Mouse (Mus musculus) lung, postnatal 10 days (tissue): ENCODE data around the gene Ctbs.
A peak's percentile ranks its signal among the peaks of the same experiment; 100 is the strongest.
"Not testable (repeated sequence)": the region's sequence is repeated elsewhere in the genome, so short reads cannot be mapped to it uniquely, and the experiment has no call there.

ENCODE experiments used
- DNase-seq: peaks from one replicate; pipeline ENCODE4 v3.0.0; 2021

The Ctbs gene

DNA sequence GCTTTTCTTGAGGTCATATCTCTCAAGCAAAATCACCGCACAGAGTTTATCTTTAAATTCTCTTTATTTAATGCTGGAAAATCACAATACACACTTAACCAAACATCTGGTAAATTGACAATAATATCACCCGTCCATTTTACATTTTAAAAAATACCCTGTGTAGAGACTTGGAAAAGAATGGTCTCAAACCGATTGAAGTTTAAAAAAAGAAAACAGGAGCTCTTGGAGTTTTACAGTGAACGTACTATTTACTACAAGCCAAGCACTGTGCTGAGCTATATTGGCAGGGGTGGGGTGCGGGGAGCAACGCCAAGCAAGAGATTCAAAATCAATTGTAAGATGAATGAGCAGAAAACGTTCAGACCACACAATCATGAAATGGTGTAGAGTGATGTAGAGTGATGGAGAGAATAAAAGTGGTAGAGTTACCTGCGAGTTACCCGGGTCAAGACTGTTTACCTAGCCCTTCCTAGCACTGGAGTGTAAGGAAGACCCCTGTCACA lies at the start of gene Ctbs:
TSS of gene Ctbs (plus strand) at position 51 of the 506 bp plus-strand sequence.
- no peak for DNase-seq

DNA sequence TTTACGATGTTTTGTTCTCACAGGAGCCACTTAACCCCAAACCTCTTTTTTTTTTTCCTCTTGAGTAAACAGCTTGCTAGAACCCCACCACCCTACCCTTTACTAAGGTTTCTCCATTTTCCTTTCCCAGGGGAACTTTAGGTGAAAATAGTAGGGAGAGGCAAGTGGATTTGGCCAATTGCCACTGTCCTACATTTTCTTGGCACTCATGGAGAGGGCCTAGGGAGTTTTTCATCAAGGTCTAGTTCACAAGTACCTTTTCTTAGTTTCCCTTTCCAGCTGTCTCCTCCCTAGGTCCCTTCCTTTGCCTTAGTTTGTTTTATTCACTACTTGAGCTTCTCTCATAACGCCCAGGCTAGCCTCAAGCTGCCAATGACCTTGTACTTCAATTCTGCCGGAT lies 45.8 kb upstream of the Ctbs start:
- no peak for DNase-seq

DNA sequence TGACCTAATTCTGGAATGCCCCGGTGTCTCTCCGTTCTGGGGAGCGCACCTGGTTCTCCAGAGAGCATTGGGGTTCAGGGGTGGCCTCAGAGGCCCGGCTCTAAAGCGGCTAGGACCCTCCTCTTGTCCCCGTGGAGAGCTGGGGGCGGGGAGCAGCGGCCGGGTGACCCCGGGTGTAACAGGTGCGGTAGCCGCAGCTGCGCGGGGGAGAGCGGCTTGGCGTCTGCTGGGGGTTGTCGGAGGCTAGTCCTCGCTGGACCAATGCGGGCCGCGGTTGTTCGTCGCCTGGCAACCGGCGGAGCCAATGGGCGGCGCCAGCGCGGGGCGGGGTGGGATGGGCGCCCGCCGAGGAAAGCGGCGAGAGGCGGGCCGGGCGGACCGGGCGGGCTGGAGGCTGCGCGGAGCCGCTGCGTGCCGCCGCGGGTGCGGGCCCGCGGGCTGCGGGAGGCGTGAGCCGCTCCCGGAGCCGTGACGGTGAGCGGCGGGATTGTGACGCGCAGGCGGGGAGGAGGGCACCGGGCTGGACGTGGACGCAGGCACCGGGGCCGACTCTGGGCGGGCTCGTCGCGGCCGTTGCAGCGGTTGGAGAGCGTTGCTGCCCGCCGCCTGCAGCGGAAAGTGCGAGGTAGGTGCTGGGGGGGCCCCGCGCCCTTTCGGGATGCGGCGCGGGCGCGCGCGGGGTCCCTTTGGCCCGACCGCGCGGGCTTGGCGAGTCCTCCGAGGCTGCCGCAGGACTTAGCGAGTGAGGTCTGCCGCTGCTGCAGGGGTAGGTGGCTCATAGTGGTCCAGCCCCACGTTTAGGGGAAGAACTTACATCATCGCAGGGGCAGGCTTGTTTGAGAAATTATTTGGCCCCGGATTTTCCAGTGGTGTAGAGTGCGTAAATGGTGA lies 45.0 kb upstream of the Ctbs start, which contains the start of gene Ssx2ip:
TSS of gene Ssx2ip (plus strand) at position 332 of the 891 bp plus-strand sequence.
- DNase-seq = peak; percentile 96

DNA sequence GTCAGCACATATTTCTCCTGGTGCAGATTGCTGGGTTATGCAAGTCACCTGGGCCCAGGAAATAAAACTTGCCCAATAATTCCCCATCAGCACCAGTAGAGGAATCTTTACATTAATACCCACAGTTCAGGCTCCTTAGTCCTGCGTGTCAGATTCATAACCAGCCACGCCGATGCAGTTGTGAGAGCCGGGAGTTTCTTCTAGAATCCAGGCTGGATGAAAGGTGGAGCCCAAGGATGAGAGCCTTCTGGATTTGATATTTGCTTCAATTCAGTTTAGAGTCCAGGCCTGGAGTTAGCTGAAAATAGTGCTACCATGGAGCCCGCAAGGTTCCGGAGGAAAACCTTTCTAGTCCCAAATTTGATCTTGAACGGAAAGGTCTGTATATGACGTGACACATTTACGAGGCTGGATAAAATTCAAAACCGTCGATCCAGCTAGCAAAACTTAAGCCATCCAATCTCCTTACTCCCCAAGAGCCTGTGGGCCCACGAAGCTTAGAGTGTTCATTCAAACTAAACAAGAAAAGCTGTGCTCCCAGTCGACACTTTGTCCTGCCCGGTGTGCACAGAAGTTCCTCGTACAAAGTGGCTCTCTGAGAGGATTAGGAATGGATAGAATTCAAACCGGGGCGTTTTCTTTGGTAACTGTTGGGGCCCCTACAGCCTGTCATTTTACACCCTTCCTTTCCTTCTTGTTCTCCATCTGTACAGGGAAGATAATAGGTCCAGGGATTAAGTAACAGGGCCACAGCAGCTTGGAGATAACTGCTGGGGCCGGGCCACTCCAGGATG lies 44.2 kb upstream of the Ctbs start:
- no peak for DNase-seq

DNA sequence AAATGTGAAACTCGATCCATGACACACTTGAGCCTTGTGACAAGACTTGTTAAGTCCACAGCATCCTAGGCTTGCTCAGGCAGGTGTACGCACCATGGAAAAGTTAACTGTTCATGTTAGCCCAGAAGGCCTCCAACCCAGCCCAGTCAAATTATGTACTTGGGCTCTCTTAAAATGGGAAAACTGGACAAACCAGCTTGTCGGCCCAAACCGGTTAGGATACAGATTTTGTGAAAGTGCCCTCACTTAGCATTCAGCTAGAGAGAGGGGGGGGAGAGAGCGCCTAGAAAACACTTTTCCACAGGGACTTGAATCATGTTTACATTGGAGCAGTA lies 43.6 kb upstream of the Ctbs start:
- DNase-seq = peak; percentile 61

DNA sequence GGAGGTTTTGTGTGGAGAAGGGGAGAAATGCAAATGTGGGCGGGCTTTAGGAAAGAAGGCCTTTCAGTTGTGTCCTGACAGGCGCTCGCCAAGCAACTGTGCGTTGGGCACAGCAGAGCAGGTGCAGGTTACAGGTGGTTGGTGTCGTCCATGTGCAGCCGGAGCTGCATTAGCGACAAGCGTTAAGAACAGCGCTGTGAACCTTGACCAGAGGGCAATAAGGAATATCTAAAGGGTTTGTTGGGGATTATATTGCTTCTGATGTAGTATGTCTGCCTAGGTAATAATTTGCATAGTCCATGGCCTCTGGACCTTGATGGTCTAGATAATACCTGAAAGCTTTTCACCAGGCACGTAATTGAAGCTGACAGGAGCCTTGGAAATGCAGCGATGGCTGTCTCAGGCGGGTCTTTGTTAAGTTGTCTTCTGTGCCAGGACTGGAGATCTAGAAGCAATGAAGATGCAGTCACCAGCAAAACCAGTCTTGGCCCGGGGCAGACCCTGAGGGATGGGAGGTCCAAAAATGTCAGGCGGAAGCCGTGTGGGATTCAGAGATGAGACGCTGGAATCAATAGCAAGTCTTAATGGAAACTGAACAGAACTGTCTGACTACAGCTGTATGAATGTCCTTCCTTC lies 42.4 kb upstream of the Ctbs start:
- no peak for DNase-seq

DNA sequence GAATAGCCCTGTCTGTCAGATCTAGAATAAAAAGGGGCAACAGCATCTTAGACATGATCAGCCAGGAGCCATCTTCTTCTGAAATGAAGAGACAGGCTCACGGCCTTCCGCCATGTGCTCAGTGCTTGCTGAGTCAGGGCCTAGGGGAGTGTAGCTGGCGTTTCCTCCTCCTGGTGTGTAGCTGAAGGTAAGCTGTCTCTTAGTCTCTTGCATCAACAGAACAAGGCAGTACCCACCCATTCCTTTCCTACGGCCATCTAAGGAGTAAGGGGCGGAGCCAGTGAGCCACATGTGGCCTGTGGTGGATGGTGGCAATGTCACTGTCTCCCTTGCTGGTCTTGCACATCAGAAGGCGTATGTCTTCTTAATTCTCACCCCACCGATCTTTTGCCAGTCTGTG lies 39.5 kb upstream of the Ctbs start:
- DNase-seq = no peak

DNA sequence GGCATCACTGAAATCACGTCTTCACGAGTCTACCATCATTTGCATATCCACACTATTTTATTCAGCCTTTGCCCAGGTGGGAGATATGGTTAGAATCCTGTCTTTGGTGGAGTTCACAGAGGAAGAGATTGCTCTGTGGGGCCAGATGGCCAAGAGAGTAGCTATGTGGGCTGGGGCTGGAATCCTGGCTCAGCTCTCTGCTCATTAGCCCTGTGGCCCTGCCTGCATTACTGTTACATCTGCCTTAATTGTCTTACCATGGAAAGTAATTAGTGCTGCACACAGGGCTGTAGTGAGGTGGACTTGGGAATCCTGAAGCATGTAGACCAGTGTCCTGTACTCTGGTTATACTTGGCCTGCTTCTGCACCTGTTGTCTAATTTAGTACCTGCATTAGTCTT lies 37.6 kb upstream of the Ctbs start:
- no peak for DNase-seq

DNA sequence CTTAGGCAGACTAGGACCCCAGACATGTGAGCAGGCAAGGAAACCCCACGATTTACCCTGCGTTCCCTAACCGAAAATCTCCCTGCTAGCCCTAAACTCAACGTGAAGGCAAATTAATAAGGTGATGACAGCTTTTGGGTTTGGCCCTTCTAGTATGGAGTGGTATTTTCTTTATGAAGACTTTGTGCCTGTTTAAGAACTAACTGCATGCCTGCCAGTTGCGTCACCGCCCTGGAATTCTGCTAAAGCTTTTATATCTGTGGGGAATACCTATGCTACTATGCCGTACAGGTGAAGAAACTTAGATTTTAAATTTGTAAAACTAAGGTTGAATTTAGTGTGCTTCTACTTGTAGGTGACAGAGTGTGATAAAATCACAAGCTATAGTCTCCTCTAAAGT lies 37.1 kb upstream of the Ctbs start:
- DNase-seq = no peak

DNA sequence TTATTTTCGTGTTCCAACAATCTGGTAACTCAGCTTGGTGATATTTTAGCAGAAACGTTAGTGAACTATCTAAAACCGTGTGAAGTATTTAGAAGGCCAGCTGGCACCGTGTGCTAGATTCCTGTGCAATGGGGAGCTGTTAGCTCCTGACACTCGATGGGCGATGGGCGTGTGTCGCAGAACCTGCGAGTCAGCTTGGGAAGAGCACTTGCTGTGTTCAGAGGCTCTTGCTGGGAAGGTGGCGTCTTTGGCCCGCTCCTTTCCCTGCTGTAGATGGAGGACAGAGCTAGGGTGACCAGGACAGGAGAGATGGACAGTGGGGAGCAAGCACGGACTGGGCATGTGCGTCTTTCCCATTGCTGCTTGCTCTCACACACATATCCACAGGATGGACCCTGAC lies 36.6 kb upstream of the Ctbs start:
- DNase-seq = no peak

DNA sequence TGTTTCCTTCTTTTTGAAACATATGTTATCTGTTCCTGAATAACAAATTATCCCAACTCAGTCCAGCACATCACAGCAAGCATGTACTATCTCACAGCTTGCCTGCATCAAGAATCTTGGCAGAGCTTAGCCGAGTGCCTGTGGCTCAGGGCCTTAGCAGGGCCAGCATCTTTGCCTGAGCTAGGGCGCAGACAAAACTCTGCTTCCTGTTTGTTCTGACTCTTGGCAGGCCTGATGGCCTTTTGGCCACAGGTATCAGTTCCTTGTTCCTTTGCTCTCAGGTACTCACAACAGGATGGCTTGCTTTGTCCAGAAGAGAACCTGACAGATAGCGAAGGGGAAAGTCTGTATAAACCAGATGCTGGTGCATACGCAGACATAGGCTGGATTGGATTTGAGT lies 35.6 kb upstream of the Ctbs start:
- DNase-seq = no peak

DNA sequence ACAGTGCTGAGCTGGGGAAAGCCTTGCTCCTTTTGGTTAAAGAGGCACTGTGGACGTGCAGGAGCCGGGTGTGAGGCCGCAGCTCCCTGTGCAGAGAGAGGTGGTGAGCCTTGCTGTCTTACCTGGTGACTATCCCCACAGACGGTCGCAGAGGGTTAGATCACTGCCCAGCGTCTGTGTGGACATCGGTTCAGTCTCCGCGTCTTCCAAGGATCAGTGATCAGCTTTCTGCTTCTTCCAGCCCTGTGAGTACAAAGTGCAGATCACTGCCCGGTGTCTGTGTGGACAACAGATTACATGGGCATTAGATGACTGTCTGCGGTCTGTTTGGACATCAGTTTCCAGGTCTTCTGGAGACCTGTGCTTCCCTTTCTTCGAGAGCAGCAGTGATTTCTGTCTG lies 35.0 kb upstream of the Ctbs start:
- DNase-seq = no peak

DNA sequence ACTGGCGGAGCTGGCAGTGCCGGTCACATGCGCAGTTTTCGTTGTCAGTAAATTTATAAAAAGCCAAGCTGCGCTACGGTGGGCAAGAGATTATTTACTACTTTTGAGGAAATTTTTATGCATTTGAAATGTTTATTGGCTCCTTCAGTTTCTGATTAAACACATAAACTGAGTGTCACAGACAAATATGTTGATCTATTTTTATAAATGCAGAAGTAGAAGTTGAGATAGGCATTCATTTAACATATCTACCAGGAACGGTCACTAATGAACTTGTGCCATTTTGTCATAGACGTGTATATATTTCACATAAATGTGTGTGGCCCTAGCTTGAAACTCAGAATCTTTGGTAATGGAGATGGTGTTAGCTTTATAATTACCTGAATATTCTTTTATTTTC lies 31.7 kb upstream of the Ctbs start:
- DNase-seq = no peak

DNA sequence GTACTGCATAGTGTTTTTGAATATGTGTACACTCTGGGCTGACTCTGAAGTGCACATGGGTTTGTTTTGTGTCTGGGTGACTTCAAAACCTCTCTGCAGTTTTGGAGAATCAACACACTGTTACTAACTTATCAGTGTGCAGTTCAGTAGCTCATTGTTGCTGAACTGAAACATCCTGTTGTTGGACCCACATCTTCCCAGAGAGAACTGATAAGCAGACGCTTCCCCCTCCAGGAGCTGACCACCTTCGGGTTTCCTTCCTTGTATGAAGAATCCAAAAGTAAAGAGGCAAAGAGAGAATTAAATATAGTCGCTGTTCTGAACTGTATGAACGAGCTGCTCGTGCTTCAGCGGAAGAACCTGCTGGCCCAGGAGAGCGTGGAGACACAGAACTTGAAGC lies 30.7 kb upstream of the Ctbs start:
- DNase-seq = no peak

DNA sequence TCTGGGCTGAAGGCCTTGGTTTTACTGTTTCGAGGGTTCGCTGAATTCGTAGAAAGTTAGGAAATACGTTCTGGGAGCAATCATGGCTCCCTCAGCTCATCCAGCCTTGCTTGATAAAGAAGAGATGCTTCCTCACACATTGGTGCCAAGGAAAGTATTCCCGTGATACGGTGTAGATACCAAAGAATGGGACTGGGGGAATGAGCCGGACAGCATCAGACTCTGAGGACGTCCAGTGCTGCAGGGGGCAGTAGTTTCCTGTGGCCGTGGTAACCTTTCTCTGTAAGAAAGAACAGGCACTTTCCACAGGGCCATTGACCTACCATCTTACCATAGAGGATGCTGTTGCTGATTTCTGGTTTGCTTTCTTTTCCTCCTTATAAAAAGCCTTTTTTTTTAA lies 30.1 kb upstream of the Ctbs start:
- no peak for DNase-seq

DNA sequence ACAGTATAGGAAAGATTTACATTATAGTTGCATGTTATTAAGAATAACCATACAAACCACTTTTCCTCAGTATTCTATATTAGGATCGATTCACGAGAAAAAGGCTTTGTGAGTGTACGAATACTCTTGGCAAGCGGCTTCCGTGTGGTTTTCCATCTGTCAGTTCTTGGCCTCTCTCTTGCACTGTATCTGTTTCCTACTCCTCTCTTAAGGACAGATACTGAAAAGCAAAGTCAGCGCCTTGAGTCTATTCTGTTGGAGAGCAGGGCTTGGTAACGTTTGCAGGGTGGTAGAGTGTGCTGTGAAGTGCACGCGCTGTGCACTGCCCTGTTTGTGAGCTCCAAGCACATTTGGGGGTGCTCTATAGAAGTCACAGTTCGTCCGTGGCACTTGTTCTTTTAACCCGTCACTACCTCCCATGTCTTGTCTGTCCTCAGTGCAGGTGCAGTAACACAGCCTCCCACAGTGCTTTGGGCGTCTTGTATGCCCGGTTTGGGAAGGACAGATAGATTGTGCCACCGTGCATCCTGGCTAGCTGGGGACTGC lies 29.5 kb upstream of the Ctbs start:
- DNase-seq = no peak

DNA sequence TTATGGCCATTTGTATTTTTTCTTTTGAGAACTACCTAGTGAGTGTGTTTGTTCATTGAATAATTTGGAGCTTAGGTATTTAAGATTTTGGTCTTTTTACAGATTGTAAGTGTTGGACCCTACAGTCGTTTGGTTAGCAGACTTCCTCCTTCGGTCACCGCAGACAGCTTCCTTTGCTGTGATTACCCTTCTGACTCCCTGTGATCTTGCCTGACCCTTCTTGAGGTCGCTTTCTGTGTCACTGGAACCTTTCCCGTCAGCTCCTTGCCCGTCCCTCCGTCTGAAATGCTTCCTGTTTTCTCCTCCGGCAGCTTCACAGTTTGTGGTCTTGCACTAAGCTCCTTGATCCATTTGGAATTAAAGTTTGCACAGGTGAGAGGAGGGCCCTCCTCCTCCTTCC lies 27.8 kb upstream of the Ctbs start:
- DNase-seq = no peak

DNA sequence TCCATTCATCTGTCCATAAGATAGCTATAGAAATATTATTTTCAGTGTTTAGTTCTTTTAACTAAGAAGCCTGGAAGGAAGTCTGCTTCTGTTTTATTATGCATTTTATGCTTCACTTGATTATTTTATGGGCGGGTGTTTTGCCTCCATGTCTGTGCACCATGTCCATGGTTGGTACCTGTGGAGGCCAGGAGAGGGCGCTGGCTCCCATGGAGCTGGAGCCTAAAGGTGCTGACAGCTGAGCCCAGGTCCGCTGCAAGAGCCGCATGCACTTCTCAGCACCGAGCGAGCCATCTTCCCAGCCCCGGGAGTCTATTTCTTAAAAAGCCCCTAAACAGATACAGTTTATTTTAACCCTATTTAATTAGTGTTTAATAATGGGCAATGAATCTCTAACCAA lies 25.9 kb upstream of the Ctbs start:
- DNase-seq = no peak

DNA sequence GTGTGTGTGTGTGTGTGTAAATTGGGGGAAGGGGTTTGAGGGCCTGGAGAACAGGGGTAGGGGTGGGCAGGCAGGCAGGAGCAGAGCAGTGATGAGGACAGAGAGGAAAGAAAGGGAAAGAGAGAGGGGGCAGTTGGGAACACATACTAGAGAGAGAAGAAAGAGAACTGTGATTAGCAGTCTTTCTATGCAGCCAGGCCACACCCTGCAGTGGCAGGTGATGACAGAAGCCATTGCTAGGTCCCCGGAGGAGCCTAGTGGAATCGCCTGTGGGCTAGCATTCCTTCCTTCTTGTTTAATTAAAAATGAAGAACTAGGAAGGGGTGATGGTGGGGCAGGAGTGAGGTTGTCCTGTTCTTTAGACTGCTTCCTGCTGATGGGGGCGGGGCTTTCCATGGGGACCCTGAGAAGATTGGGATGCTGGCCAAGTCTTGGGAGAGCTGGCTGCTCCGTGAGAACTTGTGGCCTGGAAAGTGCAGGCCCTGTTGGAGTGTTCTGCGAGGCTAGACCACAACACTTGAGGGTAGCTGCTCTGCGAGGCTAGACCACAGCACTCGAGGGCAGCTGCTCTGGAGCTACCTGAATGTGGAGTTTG lies 25.2 kb upstream of the Ctbs start:
- peak; percentile 18 for DNase-seq

DNA sequence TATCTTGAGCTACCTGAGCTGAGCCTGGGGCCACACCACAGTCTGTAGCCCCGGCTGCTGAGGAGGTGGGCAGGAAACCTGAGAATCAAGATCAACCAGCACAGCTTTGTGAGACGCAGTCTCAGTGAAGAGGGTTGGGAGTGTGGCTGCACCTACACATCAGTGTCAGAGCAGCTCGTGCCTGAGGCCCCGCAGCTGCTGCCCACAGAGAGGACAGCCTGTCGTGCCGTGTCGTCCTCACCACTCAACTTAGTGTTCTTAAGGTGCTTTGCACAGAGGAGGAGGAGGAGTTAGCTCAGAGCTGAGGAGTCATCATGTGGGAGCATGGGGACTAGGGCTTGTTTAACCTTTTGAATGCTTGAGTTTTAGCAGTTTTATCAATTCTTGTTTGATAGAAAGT lies 23.7 kb upstream of the Ctbs start:
- DNase-seq = no peak

DNA sequence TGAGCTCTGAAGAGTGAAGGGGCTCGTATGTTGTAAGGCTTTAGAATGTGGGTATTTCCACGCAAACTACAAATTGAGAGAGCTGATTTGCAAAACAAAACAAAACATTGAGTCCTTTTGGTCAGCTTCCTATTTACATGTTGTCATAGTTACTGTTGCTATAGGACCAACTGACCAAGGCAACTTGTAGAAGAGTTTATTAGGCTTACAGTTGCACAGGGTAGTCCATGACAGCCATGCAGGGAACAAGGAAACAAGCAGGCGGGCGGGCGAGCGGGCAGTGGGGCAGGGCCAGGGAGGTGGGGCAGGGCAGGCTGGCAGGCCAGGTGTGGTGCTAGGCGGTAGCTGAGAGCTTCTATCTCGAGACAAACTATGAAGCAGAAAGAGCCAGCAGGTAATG lies 23.1 kb upstream of the Ctbs start:
- no peak for DNase-seq

DNA sequence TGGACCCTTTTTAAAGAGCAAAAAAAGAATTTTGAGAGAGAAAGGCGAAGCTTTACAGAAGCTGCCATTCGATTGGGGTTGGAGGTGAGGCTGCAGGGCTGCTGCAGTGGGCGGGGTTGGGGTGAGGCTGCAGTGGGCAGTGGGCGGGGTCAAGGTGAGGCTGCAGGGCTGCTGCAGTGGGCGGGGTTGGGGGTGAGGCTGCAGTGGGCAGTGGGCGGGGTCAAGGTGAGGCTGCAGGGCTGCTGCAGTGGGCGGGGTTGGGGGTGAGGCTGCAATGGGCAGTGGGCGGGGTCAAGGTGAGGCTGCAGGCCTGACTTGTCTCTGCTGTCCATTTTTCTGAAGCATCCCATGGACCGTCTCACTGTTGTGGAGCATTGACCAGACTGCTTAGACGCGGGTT lies 16.5 kb upstream of the Ctbs start:
- not testable (repeated sequence) for DNase-seq
